Comparison of ENCODE assay signal across 1 mouse cellular context in the genomic region with DNA sequence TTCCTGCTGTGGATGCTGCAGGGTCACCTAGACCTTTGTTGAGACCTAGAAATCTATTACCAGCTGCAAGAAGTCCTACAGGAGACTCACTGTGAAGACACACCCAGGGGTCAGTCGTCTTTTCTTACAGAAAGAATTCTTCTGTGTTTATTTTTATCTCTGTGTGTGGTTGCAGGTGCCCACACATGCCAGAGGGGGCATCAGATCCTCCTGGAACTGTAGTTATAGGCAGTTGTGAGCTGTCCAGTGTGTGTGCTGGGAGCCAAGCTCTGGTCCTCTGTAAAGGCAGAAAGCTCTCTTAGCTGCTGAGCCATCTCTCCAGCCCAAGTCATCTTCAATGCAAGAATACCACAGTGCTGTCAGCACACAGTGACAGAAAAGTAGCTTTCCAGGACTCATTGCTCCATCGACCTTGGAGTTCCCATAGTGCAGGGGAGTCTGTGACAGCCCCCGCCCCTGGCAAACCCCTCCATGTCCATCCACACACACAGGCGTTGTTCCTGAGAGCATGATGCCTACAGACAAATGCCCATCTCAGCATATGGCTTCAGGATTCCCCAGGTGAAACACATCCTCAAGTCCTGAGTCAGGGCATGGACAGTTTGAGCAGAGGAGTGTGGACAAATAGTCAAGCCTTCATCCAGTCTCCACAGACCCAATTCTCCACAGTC.
TF ChIP-seq lines count a peak whose summit lies in the region.

No protein-coding gene starts in this region.

TF ChIP-seq in CH12.LX, 34 proteins besides CTCF, POLR2A, EP300 and RAD21 (continued from another document):
- 0 out of 2 replicates have a peak, but pooled peaks have one; percentile 17 for TF ChIP-seq MXI1 (IDR thresholded peaks at IDR 0.05; ENCODE audit: low read depth, low read length)
